Mouse (Mus musculus) kidney, adult 2 months (tissue): Measurements from ENCODE around the gene Khdrbs1. TPM values are rescaled to one million over a fixed set of nuclear protein-coding genes. Genes with fewer than 3 reads are reported as not detected.
"Not testable (repeated sequence)": the region's sequence is repeated elsewhere in the genome, so short reads cannot be mapped to it uniquely, and the experiment has no call there.

ENCODE experiments used
- DNase-seq: peaks from one replicate; pipeline ENCODE4 v3.0.0; 2021
- H3K27ac ChIP-seq: fragments of 200-500 bp; 2 replicates; pipeline ENCODE4 v1.5.1; 2012; ENCODE audit warnings: low read depth, low read length, control low read depth, inconsistent platforms; ENCODE audit not compliant: insufficient read depth
- H3K27me3 ChIP-seq: fragments of 200-500 bp; replicated peaks from 2 replicates; pipeline ENCODE4 v1.6.1; 2012; ENCODE audit warnings: mild to moderate bottlenecking, moderate library complexity, low read length, inconsistent platforms; ENCODE audit not compliant: control insufficient read depth, insufficient read depth
- H3K36me3 ChIP-seq: fragments of 200-500 bp; 2 replicates; pipeline ENCODE4 v1.6.1; 2012; ENCODE audit warnings: mild to moderate bottlenecking, moderate library complexity, low read length, inconsistent platforms; ENCODE audit not compliant: control insufficient read depth, insufficient read depth
- H3K4me1 ChIP-seq: fragments of 200-500 bp; 2 replicates; pipeline ENCODE4 v1.6.1; 2011; ENCODE audit warnings: low read length; ENCODE audit not compliant: control insufficient read depth, insufficient read depth
- H3K4me3 ChIP-seq: fragments of 200-500 bp; 2 replicates; pipeline ENCODE4 v1.5.1; 2011; ENCODE audit warnings: mild to moderate bottlenecking, low read depth, low read length, control low read depth; ENCODE audit not compliant: insufficient read depth
- CTCF ChIP-seq: fragments of 200-500 bp; conservative IDR thresholded peaks from 2 replicates; pipeline ENCODE4 v1.5.1; 2011; ENCODE audit warnings: low read depth, mild to moderate bottlenecking, control low read depth, low read length, moderate library complexity, mixed read lengths; ENCODE audit not compliant: insufficient read depth, insufficient read length
- POLR2A ChIP-seq: fragments of 200-500 bp; IDR thresholded peaks from one replicate; pipeline ENCODE4 v1.6.1; 2011; ENCODE audit warnings: low read depth, low read length, control low read depth
- WGBS: fragments of 180-500 bp; shearing (Covaris S2); methylation state at CpG from one replicate; pipeline ENCODE4 v1.1.7; 2018; 5-methylcytosine and 5-hydroxymethylcytosine counted together
- polyA plus RNA-seq: library from polyadenylated mRNA; depleted of rRNA; stranded (reverse); fragments of >200 nt; gene quantifications from 2 replicates; pipeline ENCODE4 v1.2.3, GENCODE M21; 2012

The Khdrbs1 gene
- polyA plus RNA-seq, 1 experiment: 16.0 TPM

- DNase-seq: no peak
- Histone ChIP-seq H3K4me3 (no peak overlapping the region), H3K27me3 (no peaks in the 10 kb centered on the region), H3K27ac (no peak overlapping the region), H3K36me3 (no peaks in the 10 kb centered on the region), H3K4me1 (no peaks in the 10 kb centered on the region)
- TF ChIP-seq CTCF: no peak
- 52% methylated on average over 3 of the region's 3 CpGs for WGBS
These were observed 40.8 kb upstream of the Khdrbs1 start for GRCm38 (mm10) chr4:129782857-129783331.

GRCm38 (mm10) chr4:129781881-129782675, 40.0 kb upstream of the Khdrbs1 start:
- no peaks in the 10 kb centered on the region for H3K36me3 ChIP-seq

GRCm38 (mm10) chr4:129771672-129772521, 29.8 kb upstream of the Khdrbs1 start:
- TF ChIP-seq POLR2A (no peak), CTCF (no peak)
- 18% methylated on average over 21 of the region's 21 CpGs for WGBS
- Histone ChIP-seq H3K4me3 (no peak overlapping the region), H3K4me1 (0 out of 2 replicates have a peak, but pooled peaks cover 3% of the 10 kb centered on the region), H3K27me3 (no peaks in the 10 kb centered on the region), H3K27ac (peak overlapping the region; percentile 77; the same call in 1 of the 2 replicates), H3K36me3 (no peaks in the 10 kb centered on the region)
- peak; percentile 58 for DNase-seq

More at GRCm38 (mm10) chr4:129781881-129782675, 40.0 kb upstream of the Khdrbs1 start:
- 55% methylated on average over 4 of the region's 4 CpGs for WGBS
- Histone ChIP-seq H3K4me1 (no peaks in the 10 kb centered on the region), H3K27ac (no peak overlapping the region), H3K27me3 (no peaks in the 10 kb centered on the region), H3K4me3 (no peak overlapping the region)
- TF ChIP-seq CTCF (no peak), POLR2A (no peak)
- DNase-seq: peak; percentile 60

GRCm38 (mm10) chr4:129771314-129771671, 29.2 kb upstream of the Khdrbs1 start:
- 25% methylated on average over 7 of the region's 7 CpGs for WGBS
- H3K4me3 ChIP-seq: no peak overlapping the region
- no peaks in the 10 kb centered on the region for H3K36me3 ChIP-seq
- TF ChIP-seq CTCF (no peak), POLR2A (no peak)
- no peak for DNase-seq
- peak overlapping the region; percentile 77 for H3K27ac ChIP-seq
- H3K4me1 ChIP-seq: 0 out of 2 replicates have a peak, but pooled peaks cover 3% of the 10 kb centered on the region
- no peaks in the 10 kb centered on the region for H3K27me3 ChIP-seq

GRCm38 (mm10) chr4:129770600-129770999, 28.5 kb upstream of the Khdrbs1 start:
- no peak for DNase-seq
- Histone ChIP-seq H3K4me1 (0 out of 2 replicates have a peak, but pooled peaks cover 3% of the 10 kb centered on the region), H3K36me3 (no peaks in the 10 kb centered on the region), H3K27ac (no peak overlapping the region), H3K27me3 (no peaks in the 10 kb centered on the region), H3K4me3 (no peak overlapping the region)
- 67% methylated on average over 6 of the region's 6 CpGs for WGBS
- TF ChIP-seq CTCF: no peak

- 80% methylated on average over 3 of the region's 3 CpGs for WGBS
- H3K27me3 ChIP-seq, H3K27ac ChIP-seq, H3K4me3 ChIP-seq, H3K4me1 ChIP-seq, H3K36me3 ChIP-seq, DNase-seq: not testable (repeated sequence)
These were observed 26.6 kb upstream of the Khdrbs1 start for GRCm38 (mm10) chr4:129768742-129769141.

- WGBS: 84% methylated on average over 8 of the region's 8 CpGs
- Histone ChIP-seq H3K36me3 (no peaks in the 10 kb centered on the region), H3K4me1 (0 out of 2 replicates have a peak, but pooled peaks cover 3% of the 10 kb centered on the region), H3K27ac (no peak overlapping the region), H3K4me3 (no peak overlapping the region), H3K27me3 (no peaks in the 10 kb centered on the region)
- DNase-seq: no peak
- TF ChIP-seq POLR2A (no peak), CTCF (no peak)
These were observed 25.7 kb upstream of the Khdrbs1 start for GRCm38 (mm10) chr4:129767782-129768181.
